Mouse (Mus musculus) erythroblast, embryonic 14.5 days (primary cell): ENCODE results near the gene Epha6.

Source experiments
- GATA1 ChIP-seq: IDR thresholded peaks from 2 replicates; pipeline ENCODE4 v1.6.1; 2012; ENCODE audit warnings: low read length, inconsistent platforms, mixed read lengths
- TAL1 ChIP-seq: IDR thresholded peaks from 3 replicates; pipeline ENCODE4 v1.6.1; 2012; ENCODE audit warnings: low read length, inconsistent platforms, mixed read lengths

DNA sequence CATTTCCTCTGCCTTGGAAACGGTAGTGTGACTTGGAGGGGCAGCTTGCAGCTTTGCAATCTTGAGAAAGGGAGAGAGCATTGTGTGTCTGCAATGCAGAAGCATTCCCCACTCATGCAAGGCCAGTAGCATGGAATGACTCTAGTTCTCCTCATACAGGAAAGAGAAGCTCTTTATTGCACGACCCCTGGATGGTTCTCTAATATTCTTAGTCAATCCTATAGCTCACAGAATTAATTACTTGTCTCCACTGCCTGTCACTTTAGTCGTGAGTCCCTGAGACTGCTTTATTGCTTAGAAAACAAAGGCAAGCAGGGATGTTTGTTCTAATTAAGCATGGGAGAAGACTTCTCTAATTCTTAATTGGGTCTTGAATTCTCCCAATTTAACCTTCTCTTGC, 429.8 kb downstream of the Epha6 start:
- no peak for TF ChIP-seq GATA1
- TF ChIP-seq TAL1, result no peak
